Mouse (Mus musculus): ENCODE measurements at regions not wholly inside any gene's neighbourhood (a gene's known extent, or its start where the extent isn't known, plus 50 kb on each side); places are given as distances from the start of the nearest gene placed in this dataset.

DNA sequence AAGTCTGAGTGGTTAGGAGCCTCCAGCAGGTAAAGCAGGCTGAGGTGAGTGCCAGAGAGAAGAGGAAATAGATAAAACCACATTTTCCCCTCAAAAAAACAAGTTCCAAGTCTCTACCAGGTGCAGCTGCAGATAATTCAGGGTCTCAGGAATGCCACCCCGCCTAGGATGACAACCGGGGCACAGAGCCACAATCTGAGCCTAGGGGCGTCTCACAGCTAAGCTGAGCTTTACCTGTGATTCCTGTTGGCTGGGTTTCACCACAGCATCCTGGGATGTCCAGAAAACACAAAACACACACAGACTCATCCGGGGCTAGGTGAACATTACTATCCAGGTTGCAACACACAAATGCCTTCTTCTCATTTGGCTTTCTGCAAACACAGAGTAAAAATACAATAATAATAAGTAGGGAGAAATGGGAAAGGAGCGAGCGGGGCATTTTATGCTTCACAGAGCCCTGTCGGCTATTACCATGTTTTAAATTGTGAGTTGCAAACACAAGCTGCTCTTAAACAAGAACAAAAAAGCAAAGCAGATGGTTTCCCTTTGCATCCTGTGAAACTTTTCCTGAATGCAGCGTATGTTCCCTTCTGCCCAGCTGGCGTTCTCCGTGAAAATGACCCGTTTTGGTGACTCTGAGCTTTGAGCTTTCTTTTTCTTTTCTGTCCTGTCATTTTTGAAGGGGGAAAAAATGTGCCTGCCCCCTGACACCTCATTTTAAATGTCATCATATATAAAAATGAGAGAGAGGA, 330.3 kb downstream of the Cbln4 start:
- H3K4me2 ChIP-seq, result no peak overlapping the region
- H3K4me3 ChIP-seq, result no peak overlapping the region
- H3K27ac ChIP-seq (replicated peaks), result no peak overlapping the region
- no peaks in the 10 kb centered on the region for H3K27me3 ChIP-seq
- no peak for ATAC-seq (ENCODE audit: low read depth)
- 62% methylated on average over 11 of the region's 11 CpGs for WGBS
- no peak overlapping the region for H3K9ac ChIP-seq
- no peaks in the 10 kb centered on the region for H3K36me3 ChIP-seq
- H3K9me3 ChIP-seq, result no peaks in the 10 kb centered on the region
- H3K4me1 ChIP-seq (replicated peaks), result peaks cover 9% of the 10 kb centered on the region; the same call in 1 of the 2 replicates

DNA sequence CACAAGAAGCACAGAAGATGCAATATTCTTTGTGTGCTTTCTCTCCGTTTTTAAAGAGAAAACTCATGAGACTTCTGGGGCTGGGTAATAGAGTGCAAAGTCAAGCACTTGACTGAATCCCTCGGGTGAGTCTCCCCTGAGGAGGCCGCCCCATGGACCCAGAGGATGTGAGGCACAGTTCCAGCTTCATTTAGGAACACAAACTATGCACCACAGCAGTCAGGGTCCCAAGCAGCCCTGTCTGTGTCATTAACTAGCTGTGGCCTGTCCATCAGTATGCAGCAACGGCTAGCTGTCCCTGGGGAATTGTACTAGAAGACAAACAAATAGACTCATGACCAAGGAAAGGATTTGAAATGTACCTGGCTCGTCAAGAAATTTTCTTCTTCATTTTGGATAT, 349.7 kb downstream of the Cbln4 start:
- Histone ChIP-seq H3K4me3 (no peak overlapping the region), H3K4me2 (no peak overlapping the region), H3K27ac (replicated peaks) (no peak overlapping the region), H3K9me3 (no peaks in the 10 kb centered on the region), H3K4me1 (replicated peaks) (no peaks in the 10 kb centered on the region), H3K36me3 (no peaks in the 10 kb centered on the region), H3K9ac (no peak overlapping the region), H3K27me3 (no peaks in the 10 kb centered on the region)
- ATAC-seq (ENCODE audit: low read depth), result no peak
- 82% methylated on average over 5 of the region's 5 CpGs for WGBS

DNA sequence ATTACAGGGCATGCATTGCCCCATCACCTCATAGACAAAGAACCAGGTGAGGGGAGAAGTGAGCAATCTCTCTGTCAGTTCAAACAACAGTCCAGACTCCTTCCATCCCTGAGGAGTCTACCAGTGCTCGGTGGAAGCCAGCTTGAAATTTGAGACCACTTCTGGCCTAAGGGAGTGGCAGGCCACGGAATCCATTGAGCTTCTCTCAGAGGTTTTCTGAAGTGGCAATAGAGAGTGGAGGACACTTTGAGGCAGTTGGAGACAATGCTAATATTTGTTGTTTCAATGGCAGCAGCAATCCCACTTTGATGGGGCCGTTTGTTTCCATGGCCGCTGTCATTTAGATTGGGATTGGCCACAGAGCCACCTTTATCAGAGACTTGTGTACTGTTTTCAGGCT, 352.5 kb downstream of the Cbln4 start:
- 24% methylated on average over 4 of the region's 4 CpGs for WGBS
- no peak overlapping the region for H3K4me3 ChIP-seq
- H3K36me3 ChIP-seq, result no peaks in the 10 kb centered on the region
- H3K9ac ChIP-seq, result no peak overlapping the region
- no peak for ATAC-seq (ENCODE audit: low read depth)
- H3K4me2 ChIP-seq, result no peak overlapping the region
- no peaks in the 10 kb centered on the region for H3K4me1 ChIP-seq (replicated peaks)
- H3K27ac ChIP-seq (replicated peaks), result no peak overlapping the region
- no peaks in the 10 kb centered on the region for H3K9me3 ChIP-seq
- no peaks in the 10 kb centered on the region for H3K27me3 ChIP-seq

DNA sequence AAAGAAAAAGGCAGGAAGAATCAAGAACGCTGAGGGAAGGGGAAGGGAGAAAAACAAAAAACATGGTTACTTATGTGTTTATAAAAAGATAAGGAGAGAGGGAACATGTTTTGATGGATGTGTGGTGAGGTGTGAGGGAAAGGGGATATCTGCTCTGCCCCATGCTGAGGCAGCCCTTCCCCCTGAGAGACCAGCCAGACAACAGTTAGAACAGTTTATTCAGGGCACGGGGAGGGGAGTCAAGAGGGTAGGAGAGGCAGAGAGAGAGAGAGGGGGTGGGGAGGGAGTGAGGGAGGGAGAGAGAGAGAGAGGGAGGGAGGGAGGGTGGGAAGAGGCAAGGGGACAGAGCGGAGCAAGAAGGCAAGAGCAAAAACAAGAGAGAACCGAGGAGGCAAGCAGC, 354.2 kb downstream of the Cbln4 start:
- Histone ChIP-seq H3K9ac (no peak overlapping the region), H3K36me3 (no peaks in the 10 kb centered on the region), H3K9me3 (no peaks in the 10 kb centered on the region), H3K4me1 (replicated peaks) (no peaks in the 10 kb centered on the region), H3K27ac (replicated peaks) (no peak overlapping the region), H3K4me3 (no peak overlapping the region), H3K4me2 (no peak overlapping the region), H3K27me3 (no peaks in the 10 kb centered on the region)
- WGBS, result 40% methylated on average over 3 of the region's 4 CpGs
- ATAC-seq (ENCODE audit: low read depth), result no peak

DNA sequence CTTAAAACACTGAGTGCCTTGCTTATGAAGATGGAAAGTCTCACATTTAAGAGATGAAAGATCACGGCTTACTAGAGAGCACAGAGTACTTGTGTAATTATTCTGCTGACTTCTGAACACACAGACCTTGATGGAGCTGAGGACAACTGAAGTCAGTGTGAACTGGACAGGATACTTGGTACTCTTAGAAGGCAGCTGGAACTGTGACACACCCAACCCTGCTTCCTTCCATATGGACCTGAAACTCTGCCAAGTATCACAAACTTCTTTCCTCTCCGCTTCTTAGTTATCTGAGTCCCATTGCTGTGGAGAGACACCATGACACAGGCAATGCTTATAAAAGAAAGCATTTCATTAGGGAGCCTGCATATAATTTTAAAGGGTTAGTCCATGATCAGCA, 365.3 kb downstream of the Cbln4 start:
- H3K4me2 ChIP-seq, result no peak overlapping the region
- H3K36me3 ChIP-seq, result no peaks in the 10 kb centered on the region
- no peaks in the 10 kb centered on the region for H3K4me1 ChIP-seq (replicated peaks)
- H3K9ac ChIP-seq, result no peak overlapping the region
- no peaks in the 10 kb centered on the region for H3K27me3 ChIP-seq
- no peak overlapping the region for H3K4me3 ChIP-seq
- H3K27ac ChIP-seq (replicated peaks), result no peak overlapping the region
- WGBS, result 80% methylated on average over 2 of the region's 2 CpGs
- no peak for ATAC-seq (ENCODE audit: low read depth)
- no peaks in the 10 kb centered on the region for H3K9me3 ChIP-seq

DNA sequence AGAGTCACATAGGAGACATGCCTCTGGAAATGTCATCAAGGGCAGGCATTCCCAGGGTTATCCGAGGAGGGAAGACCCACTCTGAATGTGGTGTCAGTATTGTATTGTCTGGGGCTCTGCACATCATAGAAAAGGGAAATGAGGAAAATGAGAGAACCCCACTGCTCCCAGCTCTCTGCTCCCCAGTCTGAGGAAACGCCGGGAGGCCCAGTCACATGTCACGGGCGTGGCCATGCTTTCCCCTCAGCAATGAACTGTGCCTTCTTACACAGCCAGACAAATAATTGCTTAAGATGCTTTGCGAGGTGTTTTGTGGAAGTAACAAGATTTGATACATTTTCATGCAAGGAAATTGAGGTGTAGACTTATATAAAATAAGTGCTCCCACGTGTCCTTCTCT, 366.1 kb downstream of the Cbln4 start:
- ATAC-seq (ENCODE audit: low read depth), result no peak
- Histone ChIP-seq H3K27ac (replicated peaks) (no peak overlapping the region), H3K4me3 (no peak overlapping the region), H3K4me2 (no peak overlapping the region), H3K27me3 (no peaks in the 10 kb centered on the region), H3K9me3 (no peaks in the 10 kb centered on the region), H3K9ac (no peak overlapping the region), H3K4me1 (replicated peaks) (no peaks in the 10 kb centered on the region), H3K36me3 (no peaks in the 10 kb centered on the region)
- 90% methylated on average over 7 of the region's 7 CpGs for WGBS

DNA sequence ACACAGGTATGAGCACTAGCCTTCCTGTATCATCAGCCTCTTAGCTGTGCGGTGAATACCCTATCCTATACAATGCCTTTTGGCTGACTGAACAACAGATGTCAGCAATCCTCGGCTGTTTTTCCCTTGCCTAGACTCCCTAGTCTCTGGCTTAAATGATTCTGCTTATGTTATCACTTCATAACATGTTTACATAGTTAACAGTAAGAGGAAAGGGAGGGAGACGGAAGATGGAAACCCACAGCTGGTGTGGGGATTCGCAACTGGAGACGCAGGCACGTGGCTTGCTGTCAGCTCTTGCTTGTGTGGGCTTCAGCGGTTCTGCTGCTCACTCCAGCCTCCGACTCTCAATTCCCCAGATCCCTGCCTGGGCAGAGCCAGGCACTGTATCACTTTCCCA, 367.2 kb downstream of the Cbln4 start:
- H3K4me1 ChIP-seq (replicated peaks), result no peaks in the 10 kb centered on the region
- H3K27me3 ChIP-seq, result no peaks in the 10 kb centered on the region
- WGBS, result 61% methylated on average over 8 of the region's 8 CpGs
- no peaks in the 10 kb centered on the region for H3K36me3 ChIP-seq
- no peak overlapping the region for H3K4me3 ChIP-seq
- H3K27ac ChIP-seq (replicated peaks), result no peak overlapping the region
- no peak for ATAC-seq (ENCODE audit: low read depth)
- H3K4me2 ChIP-seq, result no peak overlapping the region
- no peak overlapping the region for H3K9ac ChIP-seq
- no peaks in the 10 kb centered on the region for H3K9me3 ChIP-seq

DNA sequence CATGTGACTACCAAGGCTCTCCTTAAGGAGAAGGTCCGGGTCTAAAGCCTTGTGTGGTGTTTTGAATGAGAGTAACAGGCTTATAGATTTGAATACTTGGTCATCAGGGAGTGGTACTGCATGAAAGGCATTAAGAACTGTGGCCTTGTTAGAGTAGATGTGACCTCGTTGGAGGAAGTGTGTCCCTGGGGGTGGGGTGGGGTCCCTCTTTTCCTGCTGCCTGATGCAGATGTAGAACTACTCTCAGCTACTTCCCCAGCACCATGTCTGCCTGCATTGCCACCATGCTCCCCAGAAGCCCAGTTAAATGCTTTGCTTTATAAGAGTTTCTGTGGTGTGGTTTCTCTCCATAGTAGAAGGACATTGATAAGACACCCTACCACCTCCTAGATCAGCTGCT, 367.9 kb downstream of the Cbln4 start:
- H3K4me3 ChIP-seq, result no peak overlapping the region
- 86% methylated on average over 2 of the region's 2 CpGs for WGBS
- no peaks in the 10 kb centered on the region for H3K27me3 ChIP-seq
- H3K9me3 ChIP-seq, result no peaks in the 10 kb centered on the region
- ATAC-seq (ENCODE audit: low read depth), result no peak
- H3K4me2 ChIP-seq, result no peak overlapping the region
- no peaks in the 10 kb centered on the region for H3K36me3 ChIP-seq
- no peak overlapping the region for H3K27ac ChIP-seq (replicated peaks)
- no peak overlapping the region for H3K9ac ChIP-seq
- no peaks in the 10 kb centered on the region for H3K4me1 ChIP-seq (replicated peaks)

DNA sequence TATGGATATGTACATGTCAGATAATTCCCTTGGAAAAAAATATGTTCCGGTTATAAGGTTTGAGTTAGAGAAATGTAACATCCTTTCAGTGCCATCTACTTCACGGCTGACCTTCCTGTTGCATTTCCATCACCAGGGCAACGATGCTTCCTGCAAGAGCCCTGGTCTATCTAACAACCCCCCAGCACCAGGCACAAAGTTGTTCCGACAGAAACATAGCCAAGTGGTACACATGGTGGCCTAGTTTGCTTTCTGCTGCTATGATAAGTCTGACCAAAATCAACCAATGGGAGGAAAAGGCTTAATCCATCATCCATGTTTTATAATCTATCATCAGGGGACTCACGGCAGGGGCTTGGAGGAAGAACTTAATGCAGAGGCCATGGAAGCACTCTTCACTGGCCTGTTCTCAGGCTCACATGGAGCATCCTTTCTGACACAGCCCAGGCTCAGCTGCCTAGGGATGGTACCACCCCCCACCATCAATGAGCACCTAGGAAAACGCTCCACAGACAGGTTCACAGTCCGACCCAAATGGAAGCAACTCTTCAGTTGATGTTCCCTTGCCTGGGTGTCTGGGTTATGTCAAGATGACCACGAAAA, 372.2 kb downstream of the Cbln4 start:
- Histone ChIP-seq H3K4me2 (no peak overlapping the region), H3K27me3 (no peaks in the 10 kb centered on the region), H3K27ac (replicated peaks) (no peak overlapping the region), H3K9ac (no peak overlapping the region), H3K4me3 (no peak overlapping the region), H3K4me1 (replicated peaks) (peaks cover 12% of the 10 kb centered on the region), H3K36me3 (no peaks in the 10 kb centered on the region), H3K9me3 (no peaks in the 10 kb centered on the region)
- 83% methylated on average over 8 of the region's 8 CpGs for WGBS
- ATAC-seq (ENCODE audit: low read depth), result no peak

DNA sequence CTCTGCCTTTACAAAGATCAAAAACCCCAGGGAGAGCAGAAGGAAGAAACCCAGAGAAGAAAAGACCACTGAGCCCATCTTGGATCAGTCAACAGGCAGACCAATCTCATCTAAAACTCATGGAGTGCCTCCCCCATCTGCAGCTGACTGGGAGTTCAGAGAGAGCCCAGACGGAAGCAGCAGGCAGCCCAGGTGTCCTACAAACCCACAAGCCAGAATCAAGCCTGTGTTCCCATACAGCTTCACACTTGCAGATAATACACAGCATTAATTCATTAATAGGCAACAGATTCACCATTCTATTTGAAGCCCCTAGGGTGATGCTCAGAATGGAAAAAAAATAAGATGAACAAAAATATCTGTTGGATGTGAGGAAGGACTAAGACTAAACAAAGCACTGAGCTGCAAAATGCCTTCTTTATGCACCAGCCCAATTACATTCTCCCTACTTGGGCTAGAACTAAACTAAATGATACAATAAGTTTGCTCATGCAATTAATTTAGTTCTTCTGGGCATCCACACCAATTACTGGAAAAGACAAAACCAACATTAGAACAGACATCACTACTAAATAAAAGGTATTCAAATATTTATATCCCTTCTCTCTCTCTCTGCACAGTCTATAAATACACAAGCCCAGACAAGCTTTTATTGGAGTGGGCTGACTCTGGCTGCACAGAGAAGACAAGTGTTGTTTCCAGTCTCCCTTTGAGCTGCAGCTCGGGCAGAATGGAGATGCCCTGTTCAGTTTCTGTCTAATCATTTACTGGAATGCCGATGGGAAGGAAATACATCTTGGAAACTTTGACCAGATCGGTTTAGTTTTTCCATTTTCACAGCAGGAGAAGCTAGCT, 374.2 kb downstream of the Cbln4 start:
- no peak for ATAC-seq (ENCODE audit: low read depth)
- WGBS, result 12% methylated on average over 4 of the region's 4 CpGs
- Histone ChIP-seq H3K9ac (no peak overlapping the region), H3K36me3 (no peaks in the 10 kb centered on the region), H3K27ac (replicated peaks) (peak overlapping the region; percentile 52), H3K4me1 (replicated peaks) (peaks cover 12% of the 10 kb centered on the region), H3K27me3 (no peaks in the 10 kb centered on the region), H3K4me2 (no peak overlapping the region), H3K9me3 (no peaks in the 10 kb centered on the region), H3K4me3 (no peak overlapping the region)

DNA sequence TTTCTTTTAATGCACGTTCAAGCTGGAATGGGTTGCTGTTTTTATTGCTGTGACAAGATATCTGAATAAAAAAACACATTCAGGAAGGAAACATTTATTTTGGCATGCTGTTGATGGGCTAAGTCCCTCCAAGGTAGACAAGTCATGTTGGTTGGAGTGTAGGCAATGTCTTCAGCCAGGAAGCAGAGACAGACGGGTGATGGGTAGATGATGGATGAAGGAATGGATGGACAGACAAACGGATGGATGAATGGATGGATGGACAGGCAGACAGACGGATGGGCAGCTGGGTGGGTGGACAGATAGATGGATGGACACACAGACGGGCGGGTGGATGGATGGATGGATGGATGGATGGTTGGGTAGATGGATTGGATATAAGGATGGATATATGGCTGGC, 380.7 kb downstream of the Cbln4 start:
- no peak overlapping the region for H3K4me3 ChIP-seq
- no peaks in the 10 kb centered on the region for H3K9me3 ChIP-seq
- H3K4me2 ChIP-seq, result no peak overlapping the region
- WGBS, result 86% methylated on average over 6 of the region's 6 CpGs
- ATAC-seq (ENCODE audit: low read depth), result no peak
- H3K27ac ChIP-seq (replicated peaks), result no peak overlapping the region
- no peak overlapping the region for H3K9ac ChIP-seq
- H3K4me1 ChIP-seq (replicated peaks), result peaks cover 5% of the 10 kb centered on the region; the same call in 1 of the 2 replicates
- H3K27me3 ChIP-seq, result no peaks in the 10 kb centered on the region
- H3K36me3 ChIP-seq, result no peaks in the 10 kb centered on the region

DNA sequence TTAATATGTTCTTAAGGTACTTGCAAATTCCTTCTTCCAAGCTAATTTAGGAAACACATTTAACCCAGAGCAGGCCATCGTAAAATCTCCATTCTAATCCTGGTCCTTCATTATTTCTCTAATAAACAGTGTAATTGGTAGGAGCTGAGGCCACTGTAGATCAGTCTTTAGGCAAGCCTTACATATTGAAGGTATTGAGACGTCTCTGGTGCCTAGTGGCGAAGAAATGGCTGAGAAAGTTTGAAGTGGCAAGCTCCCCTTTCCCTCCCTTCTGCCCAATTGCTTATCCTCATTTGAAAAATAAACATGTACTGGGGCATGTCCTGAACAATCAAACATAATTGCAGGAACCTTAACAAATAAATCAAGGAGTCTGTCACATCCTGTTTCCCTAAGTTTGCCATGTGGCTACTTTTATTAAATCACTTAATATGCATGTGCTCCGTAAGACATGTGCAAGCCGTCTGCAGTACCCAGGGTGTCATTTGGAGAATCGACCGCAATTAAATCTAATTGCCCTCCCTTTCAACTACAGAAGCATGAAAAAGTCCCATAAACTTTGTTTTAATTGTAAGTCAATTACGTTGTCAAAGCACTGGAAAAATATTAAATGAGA, 381.3 kb downstream of the Cbln4 start:
- Histone ChIP-seq H3K4me3 (no peak overlapping the region), H3K27ac (replicated peaks) (no peak overlapping the region), H3K9ac (no peak overlapping the region), H3K27me3 (no peaks in the 10 kb centered on the region), H3K4me2 (no peak overlapping the region), H3K36me3 (no peaks in the 10 kb centered on the region), H3K4me1 (replicated peaks) (peaks cover 5% of the 10 kb centered on the region; the same call in 1 of the 2 replicates), H3K9me3 (no peaks in the 10 kb centered on the region)
- ATAC-seq (ENCODE audit: low read depth), result no peak
- 44% methylated on average over 8 of the region's 8 CpGs for WGBS
